Mouse (Mus musculus) bone marrow macrophage, adult 2 months (primary cell): Measurements from ENCODE around the gene Fbln5.

Experiments used
- CTCF ChIP-seq: IDR thresholded peaks from 2 replicates; pipeline ENCODE4 v1.5.1; 2012; ENCODE audit warnings: low read depth, mild to moderate bottlenecking, low read length, moderate library complexity
- POLR2A ChIP-seq: IDR thresholded peaks from 2 replicates; pipeline ENCODE4 v1.6.1; 2012; ENCODE audit warnings: mild to moderate bottlenecking, low read depth, low read length, borderline replicate concordance

DNA sequence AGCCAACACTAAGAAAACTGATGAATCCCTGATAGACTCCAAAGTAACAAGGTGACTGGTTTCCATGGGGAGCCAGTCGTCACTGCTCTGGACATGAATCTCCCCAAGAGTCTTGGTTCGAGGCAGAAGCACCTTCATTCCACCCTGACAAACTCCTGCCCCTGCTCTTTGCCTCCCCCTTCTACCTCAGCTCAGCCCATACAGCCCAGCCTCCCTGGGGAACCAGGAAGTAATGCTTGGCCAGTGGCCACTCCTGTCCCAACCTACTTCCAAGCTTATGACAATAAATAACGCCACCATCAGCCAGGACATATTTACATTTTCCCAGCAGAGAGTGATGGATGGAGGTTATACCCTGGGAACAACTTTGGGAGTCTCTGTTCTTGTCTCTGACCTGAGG, 45.9 kb downstream of the Fbln5 start:
- TF ChIP-seq POLR2A (no peak), CTCF (no peak)
